ENCODE assay signal across 8 mouse cellular contexts in genomic region chr9:119894339-119895009, GRCm38 (mm10). TPM values are rescaled to one million over a fixed set of nuclear protein-coding genes. Genes with fewer than 3 reads are reported as not detected.
DNase-seq lines count a peak whose midpoint lies in the region; ATAC-seq lines count a peak whose summit lies in the region.

TSS of gene Wdr48 (plus strand) at chr9:119894878.

- peak; percentile 98 for DNase-seq in c-Kit-negative CD71-positive TER-119-positive erythroid progenitor cells, embryonic 14.5 days (ENCODE audit: low read depth, low spot score)
- DNase-seq in fibroblast of lung, adult 2 months (ENCODE audit: low read depth), result peak; percentile 92
- peak; percentile 99 for DNase-seq in kidney, postnatal 14 days
- peak; percentile 96 for DNase-seq in liver, embryonic 13.5 days
- peak; percentile 99 for DNase-seq in neural tube, embryonic 10.5 days (ENCODE audit: extremely low spot score, low spot score)

- 3% methylated on average over 34 of the region's 34 CpGs for WGBS in heart, embryonic 14.5 days
- WGBS in liver, embryonic 13.5 days (ENCODE audit: insufficient replicate concordance), result 3% methylated on average over 34 of the region's 34 CpGs
- WGBS in stomach, embryonic 16.5 days, result 4% methylated on average over 34 of the region's 34 CpGs

- peak within 1 kb of the TSS; percentile 66 to 81 for H3K27ac ChIP-seq in heart, embryonic 14.5 days (replicated peaks in 1 of 2; ENCODE audit: control insufficient read depth in 1 of 2, insufficient read depth in 1 of 2, low read depth in 2 of 2, low read length in 2 of 2)
- H3K27ac ChIP-seq in liver, embryonic 13.5 days, result peak within 1 kb of the TSS; percentile 79
- peak within 1 kb of the TSS; percentile 84 for H3K27ac ChIP-seq in stomach, embryonic 16.5 days (ENCODE audit: low read length)

- H3K4me3 ChIP-seq in heart, embryonic 14.5 days (ENCODE audit: control insufficient read depth in 1 of 2, insufficient read depth in 1 of 2, low read depth in 1 of 2, low read length in 2 of 2), result peak within 1 kb of the TSS; percentile 94 to 96
- H3K4me3 ChIP-seq in liver, embryonic 13.5 days (replicated peaks), result peak within 1 kb of the TSS; percentile 97
- peak within 1 kb of the TSS; percentile 87 for H3K4me3 ChIP-seq in stomach, embryonic 16.5 days (replicated peaks; ENCODE audit: low read length)

- H3K36me3 ChIP-seq in heart, embryonic 14.5 days (ENCODE audit: control insufficient read depth, insufficient read depth, low read length), result no peaks in the 10 kb centered on the region
- no peaks in the 10 kb centered on the region for H3K36me3 ChIP-seq in liver, embryonic 13.5 days
- H3K36me3 ChIP-seq in stomach, embryonic 16.5 days (ENCODE audit: control insufficient read depth, insufficient read depth, low read length), result no peaks in the 10 kb centered on the region

- no peaks in the 10 kb centered on the region for H3K9me3 ChIP-seq in heart, embryonic 14.5 days (ENCODE audit: control insufficient read depth, low read length)
- no peaks in the 10 kb centered on the region for H3K9me3 ChIP-seq in liver, embryonic 13.5 days (replicated peaks)
- no peaks in the 10 kb centered on the region for H3K9me3 ChIP-seq in stomach, embryonic 16.5 days (replicated peaks; ENCODE audit: control insufficient read depth, low read length)

- H3K27me3 ChIP-seq in heart, embryonic 14.5 days (ENCODE audit: control insufficient read depth, insufficient read depth, low read length), result no peaks in the 10 kb centered on the region
- H3K27me3 ChIP-seq in liver, embryonic 13.5 days, result no peaks in the 10 kb centered on the region
- no peaks in the 10 kb centered on the region for H3K27me3 ChIP-seq in stomach, embryonic 16.5 days (ENCODE audit: control insufficient read depth, insufficient read depth, low read length)

- H3K4me2 ChIP-seq in heart, embryonic 14.5 days (ENCODE audit: low read length), result peak within 1 kb of the TSS; percentile 94
- peak within 1 kb of the TSS; percentile 92 for H3K4me2 ChIP-seq in liver, embryonic 13.5 days
- H3K4me2 ChIP-seq in stomach, embryonic 16.5 days (ENCODE audit: low read depth, low read length), result peak within 1 kb of the TSS; percentile 85

- H3K4me1 ChIP-seq in heart, embryonic 14.5 days (ENCODE audit: control insufficient read depth in 2 of 2, insufficient read depth in 2 of 2, low read length in 2 of 2), result peaks cover 5 to 13% of the 10 kb centered on the region in 2 experiments
- peaks cover 32% of the 10 kb centered on the region for H3K4me1 ChIP-seq in liver, embryonic 13.5 days (replicated peaks)
- peaks cover 14% of the 10 kb centered on the region for H3K4me1 ChIP-seq in stomach, embryonic 16.5 days (ENCODE audit: control insufficient read depth, insufficient read depth, low read length)

- ATAC-seq in CD4-positive, CD25-positive, alpha-beta regulatory T cell, adult 4 months, result peak; percentile 96
- ATAC-seq in heart, embryonic 14.5 days (ENCODE audit: insufficient number of reproducible peaks, insufficient read depth, low FRiP score, low read depth), result peak; percentile 97
- ATAC-seq in liver, embryonic 13.5 days (ENCODE audit: low read depth), result peak; percentile 99
- peak; percentile 99 for ATAC-seq in stomach, embryonic 16.5 days (ENCODE audit: insufficient read depth, low FRiP score)

- peak within 1 kb of the TSS; percentile 94 for H3K9ac ChIP-seq in heart, embryonic 14.5 days (ENCODE audit: low read length)
- H3K9ac ChIP-seq in liver, embryonic 13.5 days, result peak within 1 kb of the TSS; percentile 91
- peak within 1 kb of the TSS; percentile 90 for H3K9ac ChIP-seq in stomach, embryonic 16.5 days (ENCODE audit: low read length)

RNA-seq across cellular contexts. Expression of gene Wdr48, which starts in this region (rescaled TPM):
- polyA plus RNA-seq in CD4-positive, CD25-positive, alpha-beta regulatory T cell, adult 4 months (2017; shearing (Covaris generic)), result 10 to 100 TPM; 38.6 to 46.9 TPM
- 36.1 and 38.9 TPM in 2 replicates for polyA plus RNA-seq in heart, embryonic 14.5 days (2014; fragmentation: Nextera tagmentation; extraction: Ambion mirVana)
- polyA plus RNA-seq in liver, embryonic 13.5 days (2015; fragmentation: Nextera tagmentation; extraction: Ambion mirVana), result 22.8 and 27.8 TPM in 2 replicates
- polyA plus RNA-seq in stomach, embryonic 16.5 days (2015; fragmentation: Nextera tagmentation; extraction: Ambion mirVana), result 43.8 and 45.5 TPM in 2 replicates

Comparison
In these comparisons a context has a peak if more than half of its experiments do, and no peak if none do; other contexts are left out.
1. Peak in every context shown above with its lines: DNase-seq, ATAC-seq, H3K4me3 ChIP-seq and H3K27ac ChIP-seq.